Mouse (Mus musculus) hindbrain, embryonic 16.5 days (tissue): ENCODE measurements at regions not wholly inside any gene's neighbourhood (a gene's known extent, or its start where the extent isn't known, plus 50 kb on each side); places are given as distances from the start of the nearest gene placed in this dataset.

Experiments used
- ATAC-seq: fragments of 200-750 bp; cut with Nextera tagmentation; 2 replicates; pipeline ENCODE4 v1.8.0; 2017; ENCODE audit warnings: moderate TSS enrichment, moderate library complexity
- H3K27ac ChIP-seq: fragments of 300-500 bp; sonication (generic); 2 replicates; pipeline ENCODE4 v1.5.1; 2014; ENCODE audit warnings: low read depth, mild to moderate bottlenecking, control low read depth, low read length, moderate library complexity
- H3K27me3 ChIP-seq: fragments of 300-500 bp; sonication (generic); replicated peaks from 2 replicates; pipeline ENCODE4 v1.6.1; 2014; ENCODE audit warnings: low read length; ENCODE audit not compliant: control insufficient read depth, insufficient read depth
- H3K36me3 ChIP-seq: fragments of 300-500 bp; sonication (generic); 2 replicates; pipeline ENCODE4 v1.6.1; 2014; ENCODE audit warnings: mild to moderate bottlenecking, low read length, moderate library complexity, mixed read lengths; ENCODE audit not compliant: control insufficient read depth, insufficient read depth
- H3K4me1 ChIP-seq: fragments of 300-500 bp; sonication (generic); 2 replicates; pipeline ENCODE4 v1.6.1; 2014; ENCODE audit warnings: low read depth, low read length; ENCODE audit not compliant: control insufficient read depth, insufficient read depth
- H3K4me2 ChIP-seq: fragments of 300-500 bp; sonication (generic); 2 replicates; pipeline ENCODE4 v1.6.1; 2014; ENCODE audit warnings: mild to moderate bottlenecking, low read length, control low read depth, moderate library complexity
- H3K4me3 ChIP-seq: fragments of 300-500 bp; sonication (generic); 2 replicates; pipeline ENCODE4 v1.5.1; 2014; ENCODE audit warnings: mild to moderate bottlenecking, low read length, control low read depth, moderate library complexity
- H3K9ac ChIP-seq: fragments of 300-500 bp; sonication (generic); 2 replicates; pipeline ENCODE4 v1.6.1; 2014; ENCODE audit warnings: low read depth, mild to moderate bottlenecking, control low read depth, low read length, moderate library complexity
- H3K9me3 ChIP-seq: fragments of 300-500 bp; sonication (generic); 2 replicates; pipeline ENCODE4 v1.6.1; 2014; ENCODE audit warnings: mild to moderate bottlenecking, low read length, moderate library complexity; ENCODE audit not compliant: control insufficient read depth
- whole genome bisulfite sequencing: fragments of 180-500 bp; shearing (Covaris S2); extraction: QIAGEN DNeasy Blood & Tissue Kit; methylation state at CpG from one replicate; pipeline ENCODE4 v1.1.7; 2014; 5-methylcytosine and 5-hydroxymethylcytosine counted together

- no peak overlapping the region for H3K4me2 ChIP-seq
- ATAC-seq = no peak
- H3K9ac ChIP-seq = no peak overlapping the region
- H3K36me3 ChIP-seq = no peaks in the 10 kb centered on the region
- WGBS = 63% methylated on average over 11 of the region's 11 CpGs
- H3K9me3 ChIP-seq = no peaks in the 10 kb centered on the region
- H3K27ac ChIP-seq = no peak overlapping the region
- no peak overlapping the region for H3K4me3 ChIP-seq
- H3K27me3 ChIP-seq = no peaks in the 10 kb centered on the region
- peaks cover 9% of the 10 kb centered on the region for H3K4me1 ChIP-seq
Observed at GRCm38 (mm10) chr5:148634919-148635356, 82.3 kb upstream of the Ubl3 start.

- Histone ChIP-seq H3K27me3 (no peaks in the 10 kb centered on the region), H3K27ac (no peak overlapping the region), H3K36me3 (no peaks in the 10 kb centered on the region), H3K4me3 (no peak overlapping the region), H3K4me2 (no peak overlapping the region), H3K9ac (no peak overlapping the region), H3K9me3 (no peaks in the 10 kb centered on the region), H3K4me1 (peaks cover 9% of the 10 kb centered on the region)
- no peak; the same call in 1 of the 2 replicates for ATAC-seq
- 43% methylated on average over 5 of the region's 5 CpGs for WGBS
Observed at GRCm38 (mm10) chr5:148633999-148634398, 81.4 kb upstream of the Ubl3 start.

- Histone ChIP-seq H3K9ac (no peak overlapping the region), H3K27me3 (no peaks in the 10 kb centered on the region), H3K4me3 (no peak overlapping the region), H3K4me2 (no peak overlapping the region), H3K4me1 (peaks cover 9% of the 10 kb centered on the region), H3K27ac (no peak overlapping the region), H3K9me3 (no peaks in the 10 kb centered on the region), H3K36me3 (no peaks in the 10 kb centered on the region)
- ATAC-seq = no peak
- 86% methylated on average over 6 of the region's 6 CpGs for WGBS
Observed at GRCm38 (mm10) chr5:148633331-148633730, 80.7 kb upstream of the Ubl3 start.

- Histone ChIP-seq H3K4me3 (no peak overlapping the region), H3K27ac (no peak overlapping the region), H3K36me3 (no peaks in the 10 kb centered on the region), H3K27me3 (no peaks in the 10 kb centered on the region), H3K4me1 (peaks cover 9% of the 10 kb centered on the region), H3K9ac (no peak overlapping the region), H3K9me3 (no peaks in the 10 kb centered on the region), H3K4me2 (no peak overlapping the region)
- peak; percentile 78 for ATAC-seq
- WGBS = 50% methylated on average over 11 of the region's 11 CpGs
Observed at GRCm38 (mm10) chr5:148632516-148633170, 80.1 kb upstream of the Ubl3 start.

GRCm38 (mm10) chr5:148631566-148631965, 79.0 kb upstream of the Ubl3 start:
- Histone ChIP-seq H3K9me3 (no peaks in the 10 kb centered on the region), H3K4me1 (peaks cover 9% of the 10 kb centered on the region), H3K27ac (no peak overlapping the region), H3K9ac (no peak overlapping the region), H3K4me2 (no peak overlapping the region), H3K27me3 (no peaks in the 10 kb centered on the region), H3K4me3 (no peak overlapping the region), H3K36me3 (no peaks in the 10 kb centered on the region)
- ATAC-seq = no peak
- WGBS = 83% methylated on average over 5 of the region's 5 CpGs

- H3K27ac ChIP-seq = no peak overlapping the region
- no peak overlapping the region for H3K9ac ChIP-seq
- H3K4me2 ChIP-seq = no peak overlapping the region
- H3K27me3 ChIP-seq = no peaks in the 10 kb centered on the region
- peaks cover 4% of the 10 kb centered on the region; the same call in 1 of the 2 replicates for H3K4me1 ChIP-seq
- 91% methylated on average over 5 of the region's 5 CpGs for WGBS
- no peaks in the 10 kb centered on the region for H3K9me3 ChIP-seq
- ATAC-seq = no peak
- H3K36me3 ChIP-seq = no peaks in the 10 kb centered on the region
- no peak overlapping the region for H3K4me3 ChIP-seq
Observed at GRCm38 (mm10) chr5:148626014-148626413, 73.4 kb upstream of the Ubl3 start.

GRCm38 (mm10) chr5:148624649-148625405, 72.2 kb upstream of the Ubl3 start:
- Histone ChIP-seq H3K4me3 (no peak overlapping the region), H3K9me3 (no peaks in the 10 kb centered on the region), H3K4me2 (no peak overlapping the region), H3K27me3 (no peaks in the 10 kb centered on the region), H3K4me1 (peaks cover 6% of the 10 kb centered on the region; the same call in 1 of the 2 replicates), H3K36me3 (no peaks in the 10 kb centered on the region), H3K27ac (0 out of 2 replicates have a peak overlapping the region, but pooled peaks have one; percentile 7), H3K9ac (no peak overlapping the region)
- peak; percentile 50 for ATAC-seq
- 37% methylated on average over 21 of the region's 21 CpGs for WGBS

- peak; percentile 41; the same call in 1 of the 2 replicates for ATAC-seq
Observed at GRCm38 (mm10) chr5:148620895-148621786, 68.6 kb upstream of the Ubl3 start.

More at GRCm38 (mm10) chr5:148620895-148621786, 68.6 kb upstream of the Ubl3 start:
- H3K9me3 ChIP-seq = no peaks in the 10 kb centered on the region
- H3K4me2 ChIP-seq = no peak overlapping the region
- H3K36me3 ChIP-seq = no peaks in the 10 kb centered on the region
- 0 out of 2 replicates have a peak overlapping the region, but pooled peaks have one; percentile 20 for H3K9ac ChIP-seq
- no peaks in the 10 kb centered on the region for H3K27me3 ChIP-seq
- peaks cover 6% of the 10 kb centered on the region; the same call in 1 of the 2 replicates for H3K4me1 ChIP-seq
- H3K27ac ChIP-seq = 0 out of 2 replicates have a peak overlapping the region, but pooled peaks have one; percentile 15
- no peak overlapping the region for H3K4me3 ChIP-seq
- 39% methylated on average over 10 of the region's 10 CpGs for WGBS
